ENCODE assay signal across 19 mouse cellular contexts in genomic region chr12:73587262-73587661, GRCm38 (mm10). TPM values are rescaled to one million over a fixed set of nuclear protein-coding genes. Genes with fewer than 3 reads are reported as not detected.
A peak's percentile ranks its signal among the peaks of the same experiment; 100 is the strongest.
DNase-seq lines count a peak whose midpoint lies in the region; ATAC-seq and TF ChIP-seq lines count a peak whose summit lies in the region.
"Had no signal": no experiment of that assay in that cellular context is flagged by ENCODE, and none has a peak within 500 bp of the region (broad histone marks: within the 10 kb centered on the region; RNA-seq: fewer than 3 reads in every experiment).

No protein-coding gene starts in this region.

- H3K79me2 ChIP-seq in liver, adult 2 months (ENCODE audit: control insufficient read depth, insufficient read depth, low read length), result no peaks in the 10 kb centered on the region

- no peaks in the 10 kb centered on the region for H3K9me3 ChIP-seq in heart, embryonic 13.5 days
- H3K9me3 ChIP-seq in liver, embryonic 12.5 days (replicated peaks), result no peaks in the 10 kb centered on the region
- no peaks in the 10 kb centered on the region for H3K9me3 ChIP-seq in heart, embryonic 16.5 days (replicated peaks; ENCODE audit: control insufficient read depth, low read length)
- H3K9me3 ChIP-seq: embryonic facial prominence, embryonic 12.5 days; forebrain, embryonic 13.5 days; hindbrain, embryonic 10.5 days; liver, embryonic 15.5 days; midbrain, embryonic 12.5 days; stomach, embryonic 15.5 days had no signal

- H3K4me3 ChIP-seq in heart, embryonic 13.5 days, result peak overlapping the region; percentile 32
- peak overlapping the region; percentile 26; the same call in 1 of the 2 replicates for H3K4me3 ChIP-seq in liver, adult 2 months (ENCODE audit: insufficient read depth, low read depth, low read length)
- no peak overlapping the region for H3K4me3 ChIP-seq in liver, embryonic 12.5 days
- peak overlapping the region; percentile 32; the same call in 1 of the 2 replicates for H3K4me3 ChIP-seq in bone marrow macrophage, adult 2 months (ENCODE audit: insufficient read depth, low read length)
- H3K4me3 ChIP-seq in heart, embryonic 16.5 days (ENCODE audit: low read length), result peak overlapping the region; percentile 28
- H3K4me3 ChIP-seq: embryonic facial prominence, embryonic 12.5 days; forebrain, embryonic 13.5 days; hindbrain, embryonic 10.5 days; liver, embryonic 15.5 days; midbrain, embryonic 12.5 days; stomach, embryonic 15.5 days had no signal

- no peak overlapping the region for H3K27ac ChIP-seq in heart, embryonic 13.5 days (replicated peaks)
- no peak overlapping the region for H3K27ac ChIP-seq in liver, adult 2 months (replicated peaks; ENCODE audit: insufficient read depth, low read depth, low read length)
- H3K27ac ChIP-seq in liver, embryonic 12.5 days, result no peak overlapping the region
- peak overlapping the region; percentile 9; the same call in 1 of the 2 replicates for H3K27ac ChIP-seq in bone marrow macrophage, adult 2 months (ENCODE audit: insufficient read depth, low read depth, low read length)
- H3K27ac ChIP-seq in heart, embryonic 16.5 days (ENCODE audit: low read length), result no peak overlapping the region
- H3K27ac ChIP-seq: embryonic facial prominence, embryonic 12.5 days; forebrain, embryonic 13.5 days; hindbrain, embryonic 10.5 days; liver, embryonic 15.5 days; midbrain, embryonic 12.5 days; stomach, embryonic 15.5 days had no signal

- no peak for DNase-seq in heart, adult 8-10 months (ENCODE audit: low spot score)
- DNase-seq in liver, adult 2 months (ENCODE audit: extremely low read depth, low read depth, low spot score), result no peak
- DNase-seq in layer of hippocampus, postnatal 10 days (ENCODE audit: low spot score in 2 of 2), result no peak
- DNase-seq in testis, postnatal 14 days (ENCODE audit: low spot score), result no peak
- DNase-seq: adrenal gland, postnatal 25 days; cerebellum, postnatal 36 days; kidney, adult 2 months; thymus, postnatal 36 days had no signal

- 35% methylated on average over 3 of the region's 3 CpGs for WGBS in heart, embryonic 13.5 days
- 55% methylated on average over 3 of the region's 3 CpGs for WGBS in liver, adult 2 months
- 30% methylated on average over 3 of the region's 3 CpGs for WGBS in liver, embryonic 12.5 days (ENCODE audit: insufficient replicate concordance)
- WGBS in heart, embryonic 16.5 days, result 46% methylated on average over 3 of the region's 3 CpGs

- H3K36me3 ChIP-seq in heart, embryonic 13.5 days, result no peaks in the 10 kb centered on the region
- no peaks in the 10 kb centered on the region for H3K36me3 ChIP-seq in liver, adult 2 months (ENCODE audit: control insufficient read depth, insufficient read depth, low read length)
- H3K36me3 ChIP-seq in liver, embryonic 12.5 days, result no peaks in the 10 kb centered on the region
- H3K36me3 ChIP-seq in heart, embryonic 16.5 days (ENCODE audit: control insufficient read depth, insufficient read depth), result no peaks in the 10 kb centered on the region
- H3K36me3 ChIP-seq: embryonic facial prominence, embryonic 12.5 days; hindbrain, embryonic 10.5 days; liver, embryonic 15.5 days; midbrain, embryonic 12.5 days; stomach, embryonic 15.5 days had no signal

- peaks cover 14% of the 10 kb centered on the region; the same call in 1 of the 2 replicates for H3K4me1 ChIP-seq in heart, embryonic 13.5 days
- H3K4me1 ChIP-seq in liver, adult 2 months (ENCODE audit: control insufficient read depth, insufficient read depth, low read length), result no peaks in the 10 kb centered on the region
- peaks cover 16% of the 10 kb centered on the region for H3K4me1 ChIP-seq in liver, embryonic 12.5 days
- H3K4me1 ChIP-seq in bone marrow macrophage, adult 2 months (ENCODE audit: control insufficient read depth, insufficient read depth, low read length), result peaks cover 22% of the 10 kb centered on the region
- H3K4me1 ChIP-seq in heart, embryonic 16.5 days (ENCODE audit: control insufficient read depth, insufficient read depth, low read length), result 0 out of 2 replicates have a peak, but pooled peaks cover 4% of the 10 kb centered on the region
- H3K4me1 ChIP-seq: liver, embryonic 15.5 days had no signal

- TF ChIP-seq POLR2A in liver, adult 2 months (IDR thresholded peaks at IDR 0.05; ENCODE audit: extremely low read depth, insufficient read depth, low read length), result no peak
- TF ChIP-seq POLR2A in bone marrow macrophage, adult 2 months (IDR thresholded peaks at IDR 0.05; ENCODE audit: borderline replicate concordance, low read depth, low read length), result no peak

- peaks cover 21% of the 10 kb centered on the region for H3K27me3 ChIP-seq in heart, embryonic 13.5 days (replicated peaks)
- peaks cover 16% of the 10 kb centered on the region; the same call in 1 of the 2 replicates for H3K27me3 ChIP-seq in liver, adult 2 months (ENCODE audit: control insufficient read depth, insufficient read depth, low read length)
- H3K27me3 ChIP-seq in liver, embryonic 12.5 days (replicated peaks), result peaks cover 41% of the 10 kb centered on the region
- peaks cover 8% of the 10 kb centered on the region for H3K27me3 ChIP-seq in heart, embryonic 16.5 days (ENCODE audit: control insufficient read depth, insufficient read depth, low read length)
- H3K27me3 ChIP-seq: stomach, embryonic 15.5 days had no signal

- peak overlapping the region; percentile 59 for H3K9ac ChIP-seq in heart, embryonic 13.5 days
- no peak overlapping the region for H3K9ac ChIP-seq in liver, adult 2 months (ENCODE audit: low read depth, low read length)
- H3K9ac ChIP-seq in liver, embryonic 12.5 days, result no peak overlapping the region
- H3K9ac ChIP-seq in heart, embryonic 16.5 days (ENCODE audit: low read length), result 0 out of 2 replicates have a peak overlapping the region, but pooled peaks have one; percentile 25
- H3K9ac ChIP-seq: embryonic facial prominence, embryonic 12.5 days; forebrain, embryonic 13.5 days; liver, embryonic 15.5 days; midbrain, embryonic 12.5 days; stomach, embryonic 15.5 days had no signal

- no peak for ATAC-seq in heart, embryonic 13.5 days (ENCODE audit: extremely low read depth, insufficient number of reproducible peaks, low FRiP score, low TSS enrichment)
- no peak for ATAC-seq in liver, embryonic 12.5 days
- ATAC-seq in heart, embryonic 16.5 days (replicated peaks; ENCODE audit: extremely low read depth, insufficient read depth, low FRiP score), result no peak
- ATAC-seq: CD4-positive, CD25-positive, alpha-beta regulatory T cell, adult 4 months; forebrain, embryonic 13.5 days had no signal

- peak overlapping the region; percentile 56 for H3K4me2 ChIP-seq in heart, embryonic 13.5 days
- H3K4me2 ChIP-seq in liver, embryonic 12.5 days, result no peak overlapping the region
- peak overlapping the region; percentile 55 for H3K4me2 ChIP-seq in heart, embryonic 16.5 days (ENCODE audit: low read depth, low read length)
- H3K4me2 ChIP-seq: embryonic facial prominence, embryonic 12.5 days; forebrain, embryonic 13.5 days; liver, embryonic 15.5 days; midbrain, embryonic 12.5 days; stomach, embryonic 15.5 days had no signal

- no peak for TF ChIP-seq CTCF in liver, adult 2 months (IDR thresholded peaks at IDR 0.05; ENCODE audit: low read depth, low read length)
- no peak for TF ChIP-seq CTCF in bone marrow macrophage, adult 2 months (IDR thresholded peaks at IDR 0.05; ENCODE audit: low read depth, low read length)

RNA-seq across cellular contexts. Expression of gene Prkch, which starts 2.7 kb away (rescaled TPM):
- polyA plus RNA-seq in heart, embryonic 13.5 days (2015; fragmentation: Nextera tagmentation; extraction: Ambion mirVana), result 10.9 and 11.1 TPM in 2 replicates
- total RNA-seq in heart, adult 8-10 months (2022), result 10 to 100 TPM; 14.1 to 19.8 (median 15.4) TPM
- 5.3 and 5.9 TPM in 2 replicates for total RNA-seq in liver, adult 2 months (2014; rRNA removed)
- 1.3 and 1.5 TPM in 2 replicates for polyA plus RNA-seq in liver, adult 2 months (2012; rRNA removed)
- 4.8 and 5.0 TPM in 2 replicates for polyA plus RNA-seq in liver, embryonic 12.5 days (2016; fragmentation: Nextera tagmentation; extraction: Ambion mirVana)
- polyA plus RNA-seq in bone marrow macrophage, adult 2 months (2012; ENCODE audit: insufficient read depth, insufficient read length, missing spikeins), result 42.6 and 44.7 TPM in 2 replicates
- 12.4 and 15.2 TPM in 2 replicates for polyA plus RNA-seq in heart, embryonic 16.5 days (2015; fragmentation: Nextera tagmentation; extraction: Ambion mirVana)
- total RNA-seq in layer of hippocampus, postnatal 10 days (2021), result 1 to 10 TPM; 5.6 to 7.0 TPM

RNA-seq across cellular contexts. Expression of gene Tmem30b, which starts 41.1 kb away (rescaled TPM):
- polyA plus RNA-seq in heart, embryonic 13.5 days (2015; fragmentation: Nextera tagmentation; extraction: Ambion mirVana), result 0.32 and 0.56 TPM in 2 replicates
- under 1 TPM; 0.27 to 0.53 (median 0.42) TPM for total RNA-seq in heart, adult 8-10 months (2022)
- 18.9 and 24.4 TPM in 2 replicates for total RNA-seq in liver, adult 2 months (2014; rRNA removed)
- 23.1 and 23.3 TPM in 2 replicates for polyA plus RNA-seq in liver, adult 2 months (2012; rRNA removed)
- 0.60 and 0.87 TPM in 2 replicates for polyA plus RNA-seq in liver, embryonic 12.5 days (2016; fragmentation: Nextera tagmentation; extraction: Ambion mirVana)
- polyA plus RNA-seq in bone marrow macrophage, adult 2 months (2012; ENCODE audit: insufficient read depth, insufficient read length, missing spikeins), result not detected in 2 replicates
- 1.9 and 3.0 TPM in 2 replicates for polyA plus RNA-seq in heart, embryonic 16.5 days (2015; fragmentation: Nextera tagmentation; extraction: Ambion mirVana)
- total RNA-seq in layer of hippocampus, postnatal 10 days (2021), result under 1 TPM in 1 of 2 experiments, not detected in 1; 0.13 TPM
- total RNA-seq: adrenal gland, postnatal 25 days had no signal

Comparison
In these comparisons a context has a peak if more than half of its experiments do, and no peak if none do; other contexts are left out.
1. H3K9ac ChIP-seq: peak in heart, embryonic 13.5 days (single experiment) and heart, embryonic 16.5 days (single experiment); none in liver, adult 2 months (single experiment) and liver, embryonic 12.5 days (single experiment).